In the genomic region with DNA sequence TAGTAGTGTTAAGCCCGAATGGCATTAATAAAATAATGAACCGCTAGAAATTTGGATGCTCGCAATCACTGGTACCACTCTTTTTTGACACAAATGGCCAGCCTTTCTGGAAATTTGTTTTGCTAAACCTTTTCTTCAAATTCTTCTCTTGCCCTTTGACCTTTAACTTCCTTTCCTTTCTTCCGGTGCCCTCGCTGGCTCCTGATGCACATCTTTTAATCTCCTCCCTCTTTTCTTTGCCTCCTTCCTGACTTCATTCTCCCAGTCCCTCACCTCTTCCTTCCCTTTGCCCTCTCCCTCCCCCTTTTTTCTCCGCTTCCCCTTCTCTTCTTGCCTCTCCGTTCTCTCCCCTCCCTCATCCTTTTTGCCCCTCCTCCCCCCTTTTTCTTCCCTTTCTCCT, we compare ENCODE assay signal across 9 mouse cellular contexts.
DNase-seq lines count a peak whose midpoint lies in the region; ATAC-seq and TF ChIP-seq lines count a peak whose summit lies in the region.
"Had no signal": no experiment of that assay in that cellular context is flagged by ENCODE, and none has a peak within 500 bp of the region (broad histone marks: within the 10 kb centered on the region; RNA-seq: fewer than 3 reads in every experiment).

No protein-coding gene starts in this region.

- no peak for DNase-seq in lung, embryonic 14.5 days
- DNase-seq in lung, postnatal 14 days = no peak
- no peak for DNase-seq in forebrain, embryonic 11.5 days (ENCODE audit: low spot score)
- DNase-seq in limb, embryonic 10.5 days (ENCODE audit: low spot score) = no peak
- no peak for DNase-seq in cerebellum, postnatal 10 days
- no peak for DNase-seq in spleen, postnatal 10 days (ENCODE audit: low spot score in 2 of 2)

- no peaks in the 10 kb centered on the region for H3K9me3 ChIP-seq in lung, embryonic 14.5 days (ENCODE audit: low read depth, low read length)
- H3K9me3 ChIP-seq in forebrain, embryonic 11.5 days (ENCODE audit: control insufficient read depth, low read length) = no peaks in the 10 kb centered on the region
- H3K9me3 ChIP-seq in limb, embryonic 10.5 days (replicated peaks) = no peaks in the 10 kb centered on the region
- H3K9me3 ChIP-seq in neural tube, embryonic 14.5 days (ENCODE audit: control insufficient read depth, low read length) = no peaks in the 10 kb centered on the region

- H3K4me2 ChIP-seq in lung, embryonic 14.5 days = peak overlapping the region; percentile 56
- peak overlapping the region; percentile 48; the same call in 1 of the 2 replicates for H3K4me2 ChIP-seq in forebrain, embryonic 11.5 days (ENCODE audit: low read depth, low read length, severe bottlenecking)
- peak overlapping the region; percentile 44; the same call in 1 of the 2 replicates for H3K4me2 ChIP-seq in neural tube, embryonic 14.5 days (ENCODE audit: low read depth, low read length)

- H3K27ac ChIP-seq in lung, embryonic 14.5 days (ENCODE audit: low read depth) = no peak overlapping the region
- no peak overlapping the region for H3K27ac ChIP-seq in forebrain, embryonic 11.5 days (ENCODE audit: low read depth, low read length)
- peak overlapping the region; percentile 88 for H3K27ac ChIP-seq in limb, embryonic 10.5 days
- no peak overlapping the region for H3K27ac ChIP-seq in neural tube, embryonic 14.5 days (ENCODE audit: low read depth, low read length)
- H3K27ac ChIP-seq: macrophage had no signal

- H3K27me3 ChIP-seq in lung, embryonic 14.5 days (ENCODE audit: insufficient read depth, low read length) = no peaks in the 10 kb centered on the region
- H3K27me3 ChIP-seq in forebrain, embryonic 11.5 days (ENCODE audit: control insufficient read depth, insufficient read depth, low read length) = 0 out of 2 replicates have a peak, but pooled peaks cover 2% of the 10 kb centered on the region
- no peaks in the 10 kb centered on the region for H3K27me3 ChIP-seq in limb, embryonic 10.5 days (ENCODE audit: low read depth, poor library complexity, severe bottlenecking)
- H3K27me3 ChIP-seq in neural tube, embryonic 14.5 days (ENCODE audit: control insufficient read depth, insufficient read depth, low read length) = no peaks in the 10 kb centered on the region

- no peak for ATAC-seq in lung, embryonic 14.5 days (ENCODE audit: insufficient read depth)
- no peak for ATAC-seq in forebrain, embryonic 11.5 days (replicated peaks; ENCODE audit: low FRiP score)
- ATAC-seq in neural tube, embryonic 14.5 days (ENCODE audit: low read depth) = no peak
- ATAC-seq in granulocyte monocyte progenitor cell, adult 5-6 weeks (replicated peaks; ENCODE audit: poor library complexity, severe bottlenecking) = no peak

- no peak for TF ChIP-seq CTCF in lung, embryonic 14.5 days (IDR thresholded peaks at IDR 0.05; ENCODE audit: low read depth)

- H3K4me1 ChIP-seq in lung, embryonic 14.5 days (ENCODE audit: insufficient read depth) = peaks cover 7% of the 10 kb centered on the region
- H3K4me1 ChIP-seq in forebrain, embryonic 11.5 days (replicated peaks; ENCODE audit: control insufficient read depth, insufficient read depth, low read length) = peaks cover 18% of the 10 kb centered on the region
- H3K4me1 ChIP-seq in limb, embryonic 10.5 days = peaks cover 80% of the 10 kb centered on the region
- H3K4me1 ChIP-seq in neural tube, embryonic 14.5 days (ENCODE audit: control insufficient read depth, insufficient read depth, low read length) = peaks cover 10% of the 10 kb centered on the region

- H3K36me3 ChIP-seq in lung, embryonic 14.5 days (ENCODE audit: insufficient read depth) = no peaks in the 10 kb centered on the region
- H3K36me3 ChIP-seq in forebrain, embryonic 11.5 days (ENCODE audit: control insufficient read depth, insufficient read depth, low read length) = no peaks in the 10 kb centered on the region
- H3K36me3 ChIP-seq in limb, embryonic 10.5 days = no peaks in the 10 kb centered on the region
- no peaks in the 10 kb centered on the region for H3K36me3 ChIP-seq in neural tube, embryonic 14.5 days (ENCODE audit: control insufficient read depth, insufficient read depth, low read length)

- WGBS in lung, embryonic 14.5 days = 25% methylated on average over 7 of the region's 7 CpGs
- 10% methylated on average over 7 of the region's 7 CpGs for WGBS in forebrain, embryonic 11.5 days
- WGBS in limb, embryonic 10.5 days = 6% methylated on average over 7 of the region's 7 CpGs
- 17% methylated on average over 7 of the region's 7 CpGs for WGBS in neural tube, embryonic 14.5 days

- no peak overlapping the region for H3K4me3 ChIP-seq in lung, embryonic 14.5 days (ENCODE audit: low read depth, low read length)
- no peak overlapping the region for H3K4me3 ChIP-seq in forebrain, embryonic 11.5 days (ENCODE audit: low read depth, low read length)
- peak overlapping the region; percentile 38 for H3K4me3 ChIP-seq in limb, embryonic 10.5 days
- H3K4me3 ChIP-seq in neural tube, embryonic 14.5 days (ENCODE audit: low read depth, low read length) = no peak overlapping the region

- no peak overlapping the region for H3K9ac ChIP-seq in lung, embryonic 14.5 days
- peak overlapping the region; percentile 57; the same call in 1 of the 2 replicates for H3K9ac ChIP-seq in forebrain, embryonic 11.5 days (ENCODE audit: low read length)
- no peak overlapping the region; the same call in 1 of the 2 replicates for H3K9ac ChIP-seq in neural tube, embryonic 14.5 days (replicated peaks; ENCODE audit: low read depth, low read length)
